Mouse (Mus musculus): Measurements from ENCODE around the gene Lyrm4. TPM values are rescaled to one million over a fixed set of nuclear protein-coding genes. Genes with fewer than 3 reads are reported as not detected.

Lyrm4 gene
- 38.4 and 43.4 TPM in 2 replicates for polyA plus RNA-seq (2014; fragmentation: Nextera tagmentation; extraction: Ambion mirVana)

- peak; percentile 99 for ATAC-seq (ENCODE audit: low FRiP score)
- Histone ChIP-seq H3K9ac (peak within 1 kb of the TSS; percentile 66), H3K36me3 (replicated peaks; ENCODE audit: control insufficient read depth, insufficient read depth) (no peaks in the 10 kb centered on the region), H3K27me3 (ENCODE audit: control insufficient read depth, insufficient read depth, low read length) (no peaks in the 10 kb centered on the region), H3K4me1 (replicated peaks; ENCODE audit: control insufficient read depth, insufficient read depth, low read length) (peaks cover 18% of the 10 kb centered on the region), H3K4me3 (replicated peaks; ENCODE audit: low read length) (peak within 1 kb of the TSS; percentile 84), H3K4me2 (replicated peaks) (peak within 1 kb of the TSS; percentile 69), H3K9me3 (ENCODE audit: control insufficient read depth, low read length) (no peaks in the 10 kb centered on the region), H3K27ac (peak within 1 kb of the TSS; percentile 98)
- peak; percentile 94 for DNase-seq (ENCODE audit: low spot score)
- under 1% methylated on average over 73 of the region's 75 CpGs for WGBS
Observed at GRCm38 (mm10) chr13:36117143-36118014, at the start of gene Lyrm4, which contains the start of gene Fars2. Gene Lyrm4 (minus strand): TSS chr13:36117526. Gene Fars2 (plus strand): TSS chr13:36117412.

GRCm38 (mm10) chr13:36163898-36164297 is 46.6 kb upstream of the Lyrm4 start:
- no peaks in the 10 kb centered on the region for H3K36me3 ChIP-seq (replicated peaks; ENCODE audit: control insufficient read depth, insufficient read depth)
- WGBS, result 78% methylated on average over 1 of the region's 1 CpGs
- no peak for DNase-seq (ENCODE audit: low spot score)
- no peak for ATAC-seq (ENCODE audit: low FRiP score)
- no peaks in the 10 kb centered on the region for H3K9me3 ChIP-seq (ENCODE audit: control insufficient read depth, low read length)
- H3K27me3 ChIP-seq (ENCODE audit: control insufficient read depth, insufficient read depth, low read length), result no peaks in the 10 kb centered on the region
- H3K27ac ChIP-seq, result no peak overlapping the region
- H3K4me1 ChIP-seq (replicated peaks; ENCODE audit: control insufficient read depth, insufficient read depth, low read length), result no peaks in the 10 kb centered on the region
- H3K4me3 ChIP-seq (replicated peaks; ENCODE audit: low read length), result no peak overlapping the region
- no peak overlapping the region for H3K4me2 ChIP-seq (replicated peaks)
- no peak overlapping the region for H3K9ac ChIP-seq

- no peak overlapping the region for H3K4me2 ChIP-seq (replicated peaks)
- DNase-seq (ENCODE audit: low spot score), result no peak
- ATAC-seq (ENCODE audit: low FRiP score), result no peak
- 94% methylated on average over 5 of the region's 5 CpGs for WGBS
- no peak overlapping the region for H3K4me3 ChIP-seq (replicated peaks; ENCODE audit: low read length)
- H3K4me1 ChIP-seq (replicated peaks; ENCODE audit: control insufficient read depth, insufficient read depth, low read length), result no peaks in the 10 kb centered on the region
- no peaks in the 10 kb centered on the region for H3K9me3 ChIP-seq (ENCODE audit: control insufficient read depth, low read length)
- H3K36me3 ChIP-seq (replicated peaks; ENCODE audit: control insufficient read depth, insufficient read depth), result no peaks in the 10 kb centered on the region
- no peaks in the 10 kb centered on the region for H3K27me3 ChIP-seq (ENCODE audit: control insufficient read depth, insufficient read depth, low read length)
- no peak overlapping the region for H3K27ac ChIP-seq
- H3K9ac ChIP-seq, result no peak overlapping the region
Observed at GRCm38 (mm10) chr13:36163411-36163810, 46.1 kb upstream of the Lyrm4 start.

- ATAC-seq (ENCODE audit: low FRiP score) (no peak), DNase-seq (ENCODE audit: low spot score) (no peak)
- no peaks in the 10 kb centered on the region for H3K9me3 ChIP-seq (ENCODE audit: control insufficient read depth, low read length)
- H3K4me1 ChIP-seq (replicated peaks; ENCODE audit: control insufficient read depth, insufficient read depth, low read length), result no peaks in the 10 kb centered on the region
- no peak overlapping the region for H3K9ac ChIP-seq
- no peak overlapping the region for H3K4me2 ChIP-seq (replicated peaks)
- no peaks in the 10 kb centered on the region for H3K27me3 ChIP-seq (ENCODE audit: control insufficient read depth, insufficient read depth, low read length)
- 91% methylated on average over 7 of the region's 7 CpGs for whole genome bisulfite sequencing
- H3K4me3 ChIP-seq (replicated peaks; ENCODE audit: low read length), result no peak overlapping the region
- no peaks in the 10 kb centered on the region for H3K36me3 ChIP-seq (replicated peaks; ENCODE audit: control insufficient read depth, insufficient read depth)
- no peak overlapping the region for H3K27ac ChIP-seq
Observed at GRCm38 (mm10) chr13:36156340-36156931, 39.1 kb upstream of the Lyrm4 start.

GRCm38 (mm10) chr13:36152728-36153498 is 35.6 kb upstream of the Lyrm4 start:
- no peak overlapping the region for H3K4me2 ChIP-seq (replicated peaks)
- no peak overlapping the region for H3K27ac ChIP-seq
- ATAC-seq (ENCODE audit: low FRiP score), result no peak
- H3K4me1 ChIP-seq (replicated peaks; ENCODE audit: control insufficient read depth, insufficient read depth, low read length), result no peaks in the 10 kb centered on the region
- H3K9ac ChIP-seq, result no peak overlapping the region
- WGBS, result 82% methylated on average over 5 of the region's 5 CpGs
- H3K4me3 ChIP-seq (replicated peaks; ENCODE audit: low read length), result no peak overlapping the region
- no peaks in the 10 kb centered on the region for H3K9me3 ChIP-seq (ENCODE audit: control insufficient read depth, low read length)
- H3K27me3 ChIP-seq (ENCODE audit: control insufficient read depth, insufficient read depth, low read length), result no peaks in the 10 kb centered on the region
- no peak for DNase-seq (ENCODE audit: low spot score)
- no peaks in the 10 kb centered on the region for H3K36me3 ChIP-seq (replicated peaks; ENCODE audit: control insufficient read depth, insufficient read depth)

- Histone ChIP-seq H3K36me3 (replicated peaks; ENCODE audit: control insufficient read depth, insufficient read depth) (no peaks in the 10 kb centered on the region), H3K4me2 (replicated peaks) (no peak overlapping the region), H3K4me3 (replicated peaks; ENCODE audit: low read length) (no peak overlapping the region), H3K27ac (no peak overlapping the region), H3K4me1 (replicated peaks; ENCODE audit: control insufficient read depth, insufficient read depth, low read length) (peaks cover 5% of the 10 kb centered on the region; the same call in 1 of the 2 replicates), H3K9ac (no peak overlapping the region), H3K9me3 (ENCODE audit: control insufficient read depth, low read length) (no peaks in the 10 kb centered on the region), H3K27me3 (ENCODE audit: control insufficient read depth, insufficient read depth, low read length) (no peaks in the 10 kb centered on the region)
- DNase-seq (ENCODE audit: low spot score) (no peak), ATAC-seq (ENCODE audit: low FRiP score) (no peak)
- WGBS, result 64% methylated on average over 5 of the region's 5 CpGs
Observed at GRCm38 (mm10) chr13:36150272-36150671, 32.9 kb upstream of the Lyrm4 start.

GRCm38 (mm10) chr13:36149175-36149939 is 32.0 kb upstream of the Lyrm4 start:
- ATAC-seq (ENCODE audit: low FRiP score), result no peak
- Histone ChIP-seq H3K4me2 (replicated peaks) (no peak overlapping the region), H3K36me3 (replicated peaks; ENCODE audit: control insufficient read depth, insufficient read depth) (no peaks in the 10 kb centered on the region), H3K9ac (no peak overlapping the region), H3K27ac (0 out of 2 replicates have a peak overlapping the region, but pooled peaks have one; percentile 29), H3K4me1 (replicated peaks; ENCODE audit: control insufficient read depth, insufficient read depth, low read length) (peaks cover 5% of the 10 kb centered on the region; the same call in 1 of the 2 replicates), H3K4me3 (replicated peaks; ENCODE audit: low read length) (no peak overlapping the region), H3K27me3 (ENCODE audit: control insufficient read depth, insufficient read depth, low read length) (no peaks in the 10 kb centered on the region), H3K9me3 (ENCODE audit: control insufficient read depth, low read length) (no peaks in the 10 kb centered on the region)
- DNase-seq (ENCODE audit: low spot score), result no peak
- WGBS, result 47% methylated on average over 6 of the region's 6 CpGs

GRCm38 (mm10) chr13:36145601-36146000 is 28.3 kb upstream of the Lyrm4 start:
- Histone ChIP-seq H3K9ac (no peak overlapping the region), H3K27me3 (ENCODE audit: control insufficient read depth, insufficient read depth, low read length) (no peaks in the 10 kb centered on the region), H3K9me3 (ENCODE audit: control insufficient read depth, low read length) (no peaks in the 10 kb centered on the region), H3K4me3 (replicated peaks; ENCODE audit: low read length) (no peak overlapping the region), H3K36me3 (replicated peaks; ENCODE audit: control insufficient read depth, insufficient read depth) (no peaks in the 10 kb centered on the region), H3K4me2 (replicated peaks) (no peak overlapping the region), H3K27ac (no peak overlapping the region), H3K4me1 (replicated peaks; ENCODE audit: control insufficient read depth, insufficient read depth, low read length) (peaks cover 5% of the 10 kb centered on the region; the same call in 1 of the 2 replicates)
- DNase-seq (ENCODE audit: low spot score) (no peak), ATAC-seq (ENCODE audit: low FRiP score) (no peak)
- 65% methylated on average over 1 of the region's 1 CpGs for WGBS
